ENCODE assay signal across 12 mouse cellular contexts in genomic region chr4:110916565-110916964, GRCm38 (mm10).
A peak's percentile ranks its signal among the peaks of the same experiment; 100 is the strongest.
DNase-seq lines count a peak whose midpoint lies in the region; ATAC-seq and TF ChIP-seq lines count a peak whose summit lies in the region.
"Had no signal": no experiment of that assay in that cellular context is flagged by ENCODE, and none has a peak within 500 bp of the region (broad histone marks: within the 10 kb centered on the region; RNA-seq: fewer than 3 reads in every experiment).

No protein-coding gene starts in this region.

- DNase-seq in hindbrain, embryonic 10.5 days (ENCODE audit: low spot score), result peak; percentile 11
- DNase-seq in embryonic facial prominence, embryonic 11.5 days (ENCODE audit: low spot score), result peak; percentile 8
- DNase-seq in layer of hippocampus, postnatal 10 days (ENCODE audit: low spot score in 2 of 2), result peak; percentile 36 to 53
- peak; percentile 11 for DNase-seq in neural tube, embryonic 11.5 days (ENCODE audit: low spot score)
- DNase-seq in spleen, postnatal 4 days (ENCODE audit: low spot score in 2 of 2), result no peak
- no peak for DNase-seq in cerebellum, postnatal 36 days
- DNase-seq in heart, adult 2 months, result no peak
- DNase-seq: heart, postnatal 14 days had no signal

- intact Hi-C loops in heart, adult 2 months (cut with DNase I), result no loop called here

- no peaks in the 10 kb centered on the region for H3K36me3 ChIP-seq in hindbrain, embryonic 10.5 days
- H3K36me3 ChIP-seq in hindbrain, embryonic 16.5 days (ENCODE audit: control insufficient read depth, insufficient read depth, low read length), result no peaks in the 10 kb centered on the region
- H3K36me3 ChIP-seq in embryonic facial prominence, embryonic 11.5 days (replicated peaks; ENCODE audit: control insufficient read depth, insufficient read depth, low read depth, low read length), result no peaks in the 10 kb centered on the region
- no peaks in the 10 kb centered on the region for H3K36me3 ChIP-seq in neural tube, embryonic 11.5 days (ENCODE audit: control insufficient read depth, insufficient read depth, low read length)
- no peaks in the 10 kb centered on the region for H3K36me3 ChIP-seq in heart, adult 2 months (ENCODE audit: control insufficient read depth, insufficient read depth, low read length)
- H3K36me3 ChIP-seq: embryonic facial prominence, embryonic 12.5 days; stomach, embryonic 15.5 days had no signal

- no peaks in the 10 kb centered on the region for H3K79me2 ChIP-seq in heart, adult 2 months (replicated peaks; ENCODE audit: control insufficient read depth, insufficient read depth, low read length)

- WGBS in hindbrain, embryonic 10.5 days, result 63% methylated on average over 4 of the region's 4 CpGs
- 61% methylated on average over 4 of the region's 4 CpGs for WGBS in hindbrain, embryonic 16.5 days
- WGBS in embryonic facial prominence, embryonic 11.5 days, result 32% methylated on average over 4 of the region's 4 CpGs
- WGBS in neural tube, embryonic 11.5 days, result 52% methylated on average over 4 of the region's 4 CpGs
- WGBS in heart, adult 2 months, result 35% methylated on average over 4 of the region's 4 CpGs

- no peak overlapping the region for H3K9ac ChIP-seq in hindbrain, embryonic 16.5 days (ENCODE audit: low read depth, low read length)
- no peak overlapping the region for H3K9ac ChIP-seq in embryonic facial prominence, embryonic 11.5 days (replicated peaks; ENCODE audit: low read length)
- no peak overlapping the region for H3K9ac ChIP-seq in neural tube, embryonic 11.5 days (ENCODE audit: low read length)
- H3K9ac ChIP-seq in heart, adult 2 months (ENCODE audit: low read depth, low read length), result no peak overlapping the region
- H3K9ac ChIP-seq: embryonic facial prominence, embryonic 12.5 days; stomach, embryonic 15.5 days had no signal

- no peak for TF ChIP-seq EP300 in heart, adult 2 months (IDR thresholded peaks at IDR 0.05; ENCODE audit: insufficient read depth, low read depth, low read length)

- no peak for TF ChIP-seq POLR2A in heart, adult 2 months (IDR thresholded peaks at IDR 0.05; ENCODE audit: insufficient read depth, low read depth, low read length)

- no peak for ATAC-seq in hindbrain, embryonic 16.5 days
- no peak for ATAC-seq in embryonic facial prominence, embryonic 11.5 days (replicated peaks; ENCODE audit: insufficient number of reproducible peaks, low FRiP score, low TSS enrichment, low read depth)
- no peak for ATAC-seq in neural tube, embryonic 11.5 days (ENCODE audit: insufficient read depth, low FRiP score, low TSS enrichment)

- no peak overlapping the region for H3K4me3 ChIP-seq in hindbrain, embryonic 10.5 days
- no peak overlapping the region for H3K4me3 ChIP-seq in hindbrain, embryonic 16.5 days (ENCODE audit: low read length)
- H3K4me3 ChIP-seq in embryonic facial prominence, embryonic 11.5 days (ENCODE audit: low read depth, low read length), result no peak overlapping the region
- H3K4me3 ChIP-seq in neural tube, embryonic 11.5 days (ENCODE audit: low read depth, low read length), result no peak overlapping the region
- no peak overlapping the region for H3K4me3 ChIP-seq in heart, adult 2 months
- H3K4me3 ChIP-seq: embryonic facial prominence, embryonic 12.5 days; stomach, embryonic 15.5 days had no signal

- peak overlapping the region; percentile 18; the same call in 1 of the 2 replicates for H3K27ac ChIP-seq in hindbrain, embryonic 10.5 days
- H3K27ac ChIP-seq in hindbrain, embryonic 16.5 days (ENCODE audit: low read depth, low read length), result no peak overlapping the region
- H3K27ac ChIP-seq in embryonic facial prominence, embryonic 11.5 days (replicated peaks; ENCODE audit: low read depth, low read length), result no peak overlapping the region
- no peak overlapping the region for H3K27ac ChIP-seq in neural tube, embryonic 11.5 days (ENCODE audit: low read depth, low read length)
- no peak overlapping the region for H3K27ac ChIP-seq in heart, adult 2 months
- H3K27ac ChIP-seq: embryonic facial prominence, embryonic 12.5 days; kidney, postnatal 0 days; stomach, embryonic 15.5 days had no signal

- TF ChIP-seq CTCF in heart, adult 2 months (IDR thresholded peaks at IDR 0.05), result no peak

- H3K9me3 ChIP-seq in hindbrain, embryonic 10.5 days, result no peaks in the 10 kb centered on the region
- H3K9me3 ChIP-seq in hindbrain, embryonic 16.5 days (ENCODE audit: control insufficient read depth, low read length), result no peaks in the 10 kb centered on the region
- H3K9me3 ChIP-seq in embryonic facial prominence, embryonic 11.5 days (replicated peaks; ENCODE audit: control insufficient read depth, low read length), result no peaks in the 10 kb centered on the region
- no peaks in the 10 kb centered on the region for H3K9me3 ChIP-seq in neural tube, embryonic 11.5 days (ENCODE audit: control insufficient read depth, low read length)
- H3K9me3 ChIP-seq: embryonic facial prominence, embryonic 12.5 days; stomach, embryonic 15.5 days had no signal

- no peaks in the 10 kb centered on the region for H3K4me1 ChIP-seq in hindbrain, embryonic 10.5 days (replicated peaks)
- H3K4me1 ChIP-seq in hindbrain, embryonic 16.5 days (ENCODE audit: control insufficient read depth, insufficient read depth, low read depth, low read length), result no peaks in the 10 kb centered on the region
- no peaks in the 10 kb centered on the region for H3K4me1 ChIP-seq in embryonic facial prominence, embryonic 11.5 days (ENCODE audit: control insufficient read depth, insufficient read depth, low read length)
- H3K4me1 ChIP-seq in neural tube, embryonic 11.5 days (ENCODE audit: control insufficient read depth, insufficient read depth, low read length), result no peaks in the 10 kb centered on the region
- H3K4me1 ChIP-seq in heart, adult 2 months (ENCODE audit: control insufficient read depth, insufficient read depth, low read length), result no peaks in the 10 kb centered on the region
- H3K4me1 ChIP-seq: stomach, embryonic 15.5 days had no signal

- no peaks in the 10 kb centered on the region for H3K27me3 ChIP-seq in hindbrain, embryonic 10.5 days (ENCODE audit: insufficient read depth, poor library complexity, severe bottlenecking)
- H3K27me3 ChIP-seq in hindbrain, embryonic 16.5 days (replicated peaks; ENCODE audit: control insufficient read depth, insufficient read depth, low read length), result no peaks in the 10 kb centered on the region
- H3K27me3 ChIP-seq in embryonic facial prominence, embryonic 11.5 days (ENCODE audit: control insufficient read depth, insufficient read depth, low read length), result no peaks in the 10 kb centered on the region
- no peaks in the 10 kb centered on the region for H3K27me3 ChIP-seq in neural tube, embryonic 11.5 days (ENCODE audit: control insufficient read depth, insufficient read depth, low read length)
- no peaks in the 10 kb centered on the region for H3K27me3 ChIP-seq in heart, adult 2 months (ENCODE audit: control insufficient read depth, insufficient read depth, low read length)
- H3K27me3 ChIP-seq: embryonic facial prominence, embryonic 12.5 days; stomach, embryonic 15.5 days had no signal

- no peak overlapping the region for H3K4me2 ChIP-seq in hindbrain, embryonic 16.5 days (ENCODE audit: low read length)
- no peak overlapping the region for H3K4me2 ChIP-seq in embryonic facial prominence, embryonic 11.5 days (ENCODE audit: low read depth, low read length)
- no peak overlapping the region for H3K4me2 ChIP-seq in neural tube, embryonic 11.5 days (ENCODE audit: low read depth)
- H3K4me2 ChIP-seq: embryonic facial prominence, embryonic 12.5 days; stomach, embryonic 15.5 days had no signal

Comparison
In these comparisons a context has a peak if more than half of its experiments do, and no peak if none do; other contexts are left out.
1. DNase-seq: peak in hindbrain, embryonic 10.5 days (single experiment), embryonic facial prominence, embryonic 11.5 days (single experiment), layer of hippocampus, postnatal 10 days (2 of 2) and neural tube, embryonic 11.5 days (single experiment); none in spleen, postnatal 4 days (0 of 2), cerebellum, postnatal 36 days (0 of 2) and heart, adult 2 months (0 of 2).